Mouse (Mus musculus): ENCODE data around the gene Slc2a3.
"Not testable (repeated sequence)": the region's sequence is repeated elsewhere in the genome, so short reads cannot be mapped to it uniquely, and the experiment has no call there.

Gene Slc2a3

GRCm38 (mm10) chr6:122707036-122707800, 94.2 kb downstream of the Slc2a3 start, which contains the start of gene Nanog:
Gene Nanog (plus strand): TSS chr6:122707489.
- DNase-seq (ENCODE audit: low spot score) = no peak

DNA sequence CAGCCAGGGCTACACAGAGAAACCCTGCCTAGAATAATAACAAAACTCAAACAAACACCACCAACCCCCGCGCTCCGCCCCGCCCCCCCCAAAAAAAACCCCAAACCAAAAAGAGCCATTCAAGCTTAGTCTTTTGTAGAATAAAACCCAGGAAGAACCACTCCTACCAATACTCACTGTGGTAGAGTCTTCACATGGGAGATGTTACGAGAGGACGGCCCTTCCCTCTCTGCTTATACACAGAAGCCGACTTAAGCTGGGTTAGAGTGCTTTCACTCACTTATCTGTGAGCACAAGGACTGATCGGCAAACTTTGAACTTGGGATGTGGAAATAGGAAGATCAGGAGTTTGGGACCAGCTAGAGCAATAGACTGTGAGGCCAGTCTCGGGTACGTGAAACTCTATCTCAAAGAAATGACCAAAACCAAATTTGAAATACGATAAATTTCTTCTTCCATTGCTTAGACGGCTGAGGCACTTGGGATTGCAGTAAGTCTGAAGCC, 95.1 kb downstream of the Slc2a3 start:
- DNase-seq (ENCODE audit: low spot score) = no peak

GRCm38 (mm10) chr6:122703706-122704105, 97.7 kb downstream of the Slc2a3 start:
- DNase-seq (ENCODE audit: low spot score) = no peak

GRCm38 (mm10) chr6:122703251-122703650, 98.2 kb downstream of the Slc2a3 start:
- DNase-seq (ENCODE audit: low spot score) = no peak

DNA sequence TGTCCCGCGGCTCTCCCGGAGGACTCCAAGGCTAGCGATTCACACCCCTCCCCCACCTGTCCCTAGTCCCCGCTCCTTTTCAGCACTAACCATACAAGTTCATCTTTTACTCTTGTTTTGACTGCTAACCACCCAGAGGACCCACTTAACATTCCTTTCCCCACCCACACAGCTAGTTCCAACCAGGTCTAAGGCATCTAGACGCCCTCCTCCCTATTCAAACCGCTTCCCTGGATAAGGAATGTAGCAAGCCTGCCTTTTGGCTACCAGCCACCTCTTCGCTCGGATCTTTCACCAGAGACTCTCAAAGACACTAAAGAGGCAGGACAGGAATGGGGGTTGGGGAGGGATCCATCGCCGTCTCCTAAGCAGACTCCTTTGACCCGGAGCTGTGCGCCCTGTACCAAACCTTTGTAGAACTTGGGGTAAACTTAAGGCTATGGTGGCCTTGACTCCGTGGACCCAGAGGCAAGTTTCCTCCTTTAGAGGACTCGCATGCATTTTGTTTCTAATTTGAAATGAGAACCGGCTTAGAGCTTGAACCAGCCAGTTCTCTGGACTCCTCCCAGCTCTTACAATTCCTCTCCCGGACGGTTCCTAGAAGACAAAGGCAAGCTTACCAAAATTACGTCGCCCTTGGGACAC, 98.8 kb downstream of the Slc2a3 start:
- no peak for DNase-seq (ENCODE audit: low spot score)

DNA sequence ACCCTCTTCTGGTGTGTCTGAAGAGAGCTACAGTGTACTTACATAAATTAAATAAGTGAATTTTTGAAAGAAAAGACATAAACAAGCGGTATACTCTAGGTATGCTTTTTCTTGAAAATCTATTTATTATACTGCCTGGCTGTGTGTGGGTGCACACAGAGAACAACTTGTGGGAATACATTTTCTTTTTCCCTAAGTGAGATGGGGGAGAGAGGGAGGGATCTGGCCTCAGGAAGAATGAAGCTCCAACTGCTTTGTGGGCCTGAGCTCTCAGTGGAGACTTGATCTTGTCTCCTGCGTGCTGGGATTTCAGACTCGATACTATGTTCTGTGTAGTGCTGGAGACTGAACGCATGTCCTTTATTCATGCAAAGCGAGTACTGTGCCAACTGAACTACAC, 99.6 kb downstream of the Slc2a3 start:
- DNase-seq (ENCODE audit: low spot score) = no peak

- DNase-seq (ENCODE audit: low spot score) = not testable (repeated sequence)
Measured at GRCm38 (mm10) chr6:122699628-122700027, 101.8 kb downstream of the Slc2a3 start.

- no peak for DNase-seq (ENCODE audit: low spot score)
Measured at GRCm38 (mm10) chr6:122695398-122695797, 106.0 kb downstream of the Slc2a3 start.

- no peak for DNase-seq (ENCODE audit: low spot score)
Measured at GRCm38 (mm10) chr6:122690082-122690481, 111.4 kb downstream of the Slc2a3 start.

GRCm38 (mm10) chr6:122689411-122690055, 111.9 kb downstream of the Slc2a3 start:
- DNase-seq (ENCODE audit: low spot score) = no peak

DNA sequence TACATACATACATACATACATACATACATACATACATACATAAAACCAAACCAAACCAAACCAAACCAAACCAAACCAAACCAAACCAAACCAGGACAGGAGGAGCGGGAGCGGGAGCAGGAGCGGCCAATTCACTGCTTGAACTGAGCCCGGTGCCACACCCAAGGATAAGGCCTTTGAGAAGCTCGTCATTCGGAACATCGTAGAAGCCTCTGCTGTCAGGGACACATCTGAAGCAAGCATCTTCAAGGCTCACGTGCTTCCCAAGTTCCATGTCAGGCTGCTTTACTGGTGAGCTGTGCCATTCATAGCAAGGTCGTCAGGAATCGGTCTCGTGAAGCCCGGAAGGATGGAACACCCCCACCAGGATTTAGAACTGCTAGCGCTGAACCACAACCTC, 114.7 kb downstream of the Slc2a3 start:
- DNase-seq (ENCODE audit: low spot score) = no peak

DNA sequence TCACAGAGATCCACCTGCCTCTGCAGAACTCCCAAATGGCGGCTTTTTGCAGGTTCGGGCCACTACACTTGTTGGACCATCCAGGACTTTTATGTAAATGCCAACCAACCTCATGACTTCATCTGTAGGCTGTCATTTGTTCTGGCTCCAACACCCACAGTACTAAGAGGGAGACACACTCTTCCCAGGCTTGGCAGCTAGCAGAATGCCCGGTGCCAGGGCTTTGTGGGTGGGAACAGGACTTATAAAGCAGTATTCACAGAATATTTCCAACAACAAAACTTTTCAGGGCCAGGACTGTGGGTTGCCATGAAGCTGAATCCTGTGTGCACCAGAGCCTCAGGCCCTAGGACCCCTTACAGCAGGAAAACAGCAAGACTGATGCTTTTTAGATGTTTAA, 118.8 kb downstream of the Slc2a3 start:
- peak; percentile 57 for DNase-seq (ENCODE audit: low spot score)
